Mouse (Mus musculus) ES-E14 (cell line): ENCODE data around the gene Tmem119.

Experiments used
- CHD2 ChIP-seq: IDR thresholded peaks from 2 replicates; pipeline ENCODE4 v1.6.1; 2014; ENCODE audit warnings: mild to moderate bottlenecking, low read depth, low read length, inconsistent platforms
- MAFK ChIP-seq: IDR thresholded peaks from 2 replicates; pipeline ENCODE4 v1.6.1; 2014; ENCODE audit warnings: mild to moderate bottlenecking, low read depth, low read length, inconsistent platforms; ENCODE audit not compliant: insufficient read depth
- ZC3H11A ChIP-seq: IDR thresholded peaks from 2 replicates; pipeline ENCODE4 v1.6.1; 2012; ENCODE audit warnings: low read depth, mild to moderate bottlenecking, inconsistent platforms, low read length, borderline replicate concordance
- ZNF384 ChIP-seq: IDR thresholded peaks from 2 replicates; pipeline ENCODE4 v1.6.1; 2012; ENCODE audit warnings: low read depth, low read length, inconsistent platforms

- TF ChIP-seq ZNF384, result no peak
- no peak for TF ChIP-seq CHD2
- TF ChIP-seq ZC3H11A, result no peak
- TF ChIP-seq MAFK, result no peak
Observed at GRCm38 (mm10) chr5:113764426-113764825, 35.9 kb downstream of the Tmem119 start.
